Mouse (Mus musculus): ENCODE measurements around the gene Prm3. TPM values are rescaled to one million over a fixed set of nuclear protein-coding genes. Genes with fewer than 3 reads are reported as not detected.

Gene Prm3
- polyA plus RNA-seq, 1 experiment from 2014 or later = not detected

Other genes with a start within 250 kb of the Prm3 start
- gene Dexi, start 247.9 kb downstream of the Prm3 start, polyA plus RNA-seq (2015; fragmentation: Nextera tagmentation; extraction: Ambion mirVana) = 17.4 and 18.3 TPM in 2 replicates
- gene Clec16a, start 245.6 kb downstream of the Prm3 start, polyA plus RNA-seq (2015; fragmentation: Nextera tagmentation; extraction: Ambion mirVana) = 62.6 and 71.6 TPM in 2 replicates
- 5.7 and 11.9 TPM in 2 replicates for gene Socs1, start 5.4 kb downstream of the Prm3 start, polyA plus RNA-seq (2015; fragmentation: Nextera tagmentation; extraction: Ambion mirVana)
- gene Tnp2, start 2.3 kb downstream of the Prm3 start, polyA plus RNA-seq (2015; fragmentation: Nextera tagmentation; extraction: Ambion mirVana) = not detected in 2 replicates
- gene Prm2, start 5.2 kb upstream of the Prm3 start, polyA plus RNA-seq (2015; fragmentation: Nextera tagmentation; extraction: Ambion mirVana) = not detected in 2 replicates
- gene Prm1, start 14.9 kb upstream of the Prm3 start, polyA plus RNA-seq (2015; fragmentation: Nextera tagmentation; extraction: Ambion mirVana) = 0.50 and 0.89 TPM in 2 replicates
- not detected in 2 replicates for gene Gm11172, start 22.0 kb upstream of the Prm3 start, polyA plus RNA-seq (2015; fragmentation: Nextera tagmentation; extraction: Ambion mirVana)
- gene Rmi2, start 44.1 kb upstream of the Prm3 start, polyA plus RNA-seq (2015; fragmentation: Nextera tagmentation; extraction: Ambion mirVana) = 0.37 and 1.7 TPM in 2 replicates

All from neural tube, embryonic 15.5 days (tissue).